Mouse (Mus musculus) lung, adult 18-20 months (tissue): ENCODE results near the gene Hpgd.
"Not testable (repeated sequence)": the region's sequence is repeated elsewhere in the genome, so short reads cannot be mapped to it uniquely, and the experiment has no call there.

Experiments
- DNase-seq, 2 experiments: peaks; one replicate each; pipeline ENCODE4 v3.0.0; 2022; ENCODE audit warnings: mixed read lengths in 2 of 2

Gene Hpgd

GRCm38 (mm10) chr8:56294373-56294877 is at the start of gene Hpgd:
Hpgd (plus strand) TSS chr8:56294585.
- peak; percentile 75 to 79 for DNase-seq

- not testable (repeated sequence) for DNase-seq
These were observed 42.7 kb upstream of the Hpgd start for GRCm38 (mm10) chr8:56251728-56252127.

GRCm38 (mm10) chr8:56252314-56252713 is 42.1 kb upstream of the Hpgd start:
- DNase-seq = no peak

GRCm38 (mm10) chr8:56261190-56261589 is 33.2 kb upstream of the Hpgd start:
- DNase-seq = no peak

- DNase-seq = peak; percentile 28 to 40
These were observed 24.4 kb upstream of the Hpgd start for GRCm38 (mm10) chr8:56269687-56270663.

- no peak for DNase-seq
These were observed 21.5 kb upstream of the Hpgd start for GRCm38 (mm10) chr8:56272934-56273333.

GRCm38 (mm10) chr8:56275316-56275715 is 19.1 kb upstream of the Hpgd start:
- no peak for DNase-seq

- DNase-seq = no peak
These were observed 16.4 kb upstream of the Hpgd start for GRCm38 (mm10) chr8:56277810-56278528.

- DNase-seq = no peak
These were observed 15.8 kb upstream of the Hpgd start for GRCm38 (mm10) chr8:56278545-56279063.

- DNase-seq = no peak
These were observed 10.4 kb upstream of the Hpgd start for GRCm38 (mm10) chr8:56283936-56284335.

GRCm38 (mm10) chr8:56284957-56285356 is 9.4 kb upstream of the Hpgd start:
- DNase-seq = peak in 1 of 2 experiments; percentile 21

GRCm38 (mm10) chr8:56286717-56287116 is 7.7 kb upstream of the Hpgd start:
- no peak for DNase-seq

GRCm38 (mm10) chr8:56287370-56288072 is 6.9 kb upstream of the Hpgd start:
- no peak for DNase-seq

GRCm38 (mm10) chr8:56292318-56292717 is 2.1 kb upstream of the Hpgd start:
- no peak for DNase-seq

- DNase-seq = peak; percentile 20 to 42
These were observed 905 bp upstream of the Hpgd start for GRCm38 (mm10) chr8:56293480-56293879.

- DNase-seq = peak; percentile 15 to 16
These were observed 636 bp downstream of the Hpgd start for GRCm38 (mm10) chr8:56294886-56295555.

- no peak for DNase-seq
These were observed 5.0 kb downstream of the Hpgd start for GRCm38 (mm10) chr8:56299421-56299820.

GRCm38 (mm10) chr8:56301303-56301702 is 6.9 kb downstream of the Hpgd start:
- DNase-seq = not testable (repeated sequence)

GRCm38 (mm10) chr8:56304595-56304994 is 10.2 kb downstream of the Hpgd start:
- DNase-seq = peak in 1 of 2 experiments; percentile 32

GRCm38 (mm10) chr8:56313622-56314021 is 19.2 kb downstream of the Hpgd start:
- DNase-seq = no peak

- DNase-seq = no peak
These were observed 20.8 kb downstream of the Hpgd start for GRCm38 (mm10) chr8:56315189-56315588.

- no peak for DNase-seq
These were observed 28.9 kb downstream of the Hpgd start for GRCm38 (mm10) chr8:56323276-56323675.
